Mouse (Mus musculus) kidney, postnatal 14 days (tissue): ENCODE results near the gene Mrps27.

ENCODE experiments used
- DNase-seq: peaks from one replicate; pipeline ENCODE4 v3.0.0; 2022; ENCODE audit warnings: mixed read lengths

Mrps27 gene

DNA sequence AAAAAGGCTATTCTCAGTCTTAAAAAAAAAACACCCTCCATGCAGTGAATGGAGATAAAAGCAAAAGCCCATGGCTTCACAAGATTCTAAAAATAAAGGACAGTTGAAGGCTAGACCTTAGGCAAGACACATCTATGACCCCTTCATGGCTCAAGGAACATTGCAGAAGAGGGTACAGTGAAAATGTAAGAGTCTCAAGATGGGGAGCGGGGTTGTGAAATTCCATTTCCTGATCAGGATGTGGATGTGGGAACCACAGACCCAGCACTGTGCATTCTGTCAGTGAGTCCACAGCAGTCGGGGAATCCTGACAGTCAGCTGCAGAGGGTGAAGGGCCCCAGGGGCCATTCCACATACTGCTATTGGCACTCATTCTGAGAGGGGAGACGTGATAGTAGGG is 48.5 kb downstream of the Mrps27 start:
- no peak for DNase-seq

DNA sequence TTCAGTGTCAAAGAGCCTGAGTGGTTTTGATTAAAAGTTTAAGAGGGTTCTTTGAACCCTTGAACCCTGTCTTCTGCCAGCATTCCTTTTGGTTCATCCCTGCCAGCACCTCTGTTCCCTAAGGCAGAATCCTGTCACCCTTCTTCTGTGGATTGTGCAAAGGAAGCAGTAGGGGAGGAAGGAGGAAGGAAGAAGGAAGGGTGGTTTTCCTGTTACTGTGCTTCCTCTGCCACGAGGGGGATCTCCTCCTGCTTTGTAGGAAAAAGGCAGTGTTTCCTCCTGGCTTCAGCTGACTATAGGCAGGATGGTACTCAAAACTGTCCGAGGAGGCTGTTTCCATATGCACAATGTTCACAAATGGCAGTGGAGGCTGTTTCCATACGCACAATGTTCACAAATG is 50.1 kb downstream of the Mrps27 start:
- peak; percentile 34 for DNase-seq

DNA sequence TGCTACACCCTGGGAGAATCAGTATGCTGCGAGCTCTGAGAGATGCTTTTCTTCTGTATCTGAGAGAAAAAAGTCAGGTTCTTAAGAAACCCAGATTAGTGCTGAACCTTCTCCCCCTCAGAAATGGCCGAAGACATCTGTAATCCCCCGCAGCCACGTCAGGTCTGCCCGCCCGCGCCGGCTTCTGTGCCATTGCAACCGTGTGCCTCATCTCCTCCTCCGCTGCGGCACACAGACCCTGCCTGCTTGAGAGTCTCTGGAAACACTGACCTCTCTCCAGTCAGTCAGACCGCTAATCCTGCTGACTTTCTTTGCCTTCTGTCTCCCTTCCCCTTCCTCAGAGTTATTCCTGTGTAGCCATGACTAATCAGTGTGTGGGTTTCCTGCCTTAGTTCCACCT is 50.9 kb downstream of the Mrps27 start:
- no peak for DNase-seq

DNA sequence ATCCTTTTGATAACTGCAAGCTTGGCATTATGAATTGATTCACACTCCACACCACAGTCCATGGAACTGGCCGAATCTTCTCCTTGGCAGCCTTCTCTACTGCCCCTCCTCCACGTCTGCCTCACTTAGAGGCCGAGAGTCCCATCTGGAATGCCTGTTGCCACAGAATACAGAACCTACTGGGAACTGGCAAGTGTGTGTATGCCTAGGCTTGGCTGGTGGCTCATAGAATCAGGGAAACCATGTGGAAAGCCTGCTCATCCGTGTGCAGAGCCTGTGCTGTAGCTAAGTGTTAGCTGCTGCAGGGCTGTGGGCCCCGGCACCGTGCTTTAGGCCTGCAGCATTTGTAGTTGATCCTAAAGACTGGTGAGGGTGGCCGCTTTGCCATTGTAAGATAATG is 52.6 kb downstream of the Mrps27 start:
- DNase-seq: no peak

DNA sequence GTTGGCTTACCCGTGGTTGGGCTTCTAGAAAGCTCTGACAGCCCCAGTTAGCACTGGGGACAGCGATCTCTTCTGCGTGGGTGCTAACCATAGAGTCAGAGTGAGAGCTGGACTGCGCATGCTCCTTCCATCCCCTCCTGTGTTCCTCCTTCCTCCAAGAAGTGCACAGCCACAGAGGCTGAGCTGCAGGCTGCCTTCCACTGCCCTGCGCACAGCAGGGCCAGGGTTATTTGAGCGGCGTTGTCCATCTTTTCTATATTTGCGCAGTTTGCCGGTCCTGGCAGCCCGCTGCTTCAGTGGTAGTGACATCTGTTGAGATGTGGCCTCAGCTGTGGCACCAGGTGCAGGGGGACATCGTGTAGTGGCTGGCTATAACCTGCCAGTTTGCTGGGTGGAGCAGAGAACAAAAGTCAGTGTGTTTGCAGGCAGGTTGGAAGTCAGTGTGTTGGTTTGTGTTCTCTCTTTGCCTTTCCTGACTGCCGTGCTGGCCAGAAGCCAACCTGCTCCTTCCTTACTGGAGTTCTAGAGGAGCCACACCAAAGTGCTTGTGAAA is 53.6 kb downstream of the Mrps27 start:
- peak; percentile 66 for DNase-seq

DNA sequence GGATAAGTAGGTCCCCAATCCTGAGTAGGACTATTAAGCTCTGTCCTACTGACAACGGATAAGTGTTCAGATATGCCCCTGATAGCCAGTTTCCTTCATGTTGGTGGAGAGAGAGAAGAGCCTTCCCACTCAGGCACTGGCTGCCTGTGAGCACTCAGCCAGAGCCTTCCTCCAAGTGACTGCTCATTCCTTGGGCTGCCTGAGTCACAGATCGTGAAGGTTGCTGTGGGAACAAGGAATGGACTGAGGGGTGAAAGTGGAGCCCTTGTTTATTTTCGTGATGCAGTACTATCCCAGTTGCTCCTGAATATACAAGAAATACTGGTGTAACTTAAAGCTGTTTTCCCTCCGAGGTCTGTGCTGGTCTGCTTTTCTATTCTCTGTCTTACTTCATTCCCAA is 54.8 kb downstream of the Mrps27 start:
- DNase-seq: no peak

DNA sequence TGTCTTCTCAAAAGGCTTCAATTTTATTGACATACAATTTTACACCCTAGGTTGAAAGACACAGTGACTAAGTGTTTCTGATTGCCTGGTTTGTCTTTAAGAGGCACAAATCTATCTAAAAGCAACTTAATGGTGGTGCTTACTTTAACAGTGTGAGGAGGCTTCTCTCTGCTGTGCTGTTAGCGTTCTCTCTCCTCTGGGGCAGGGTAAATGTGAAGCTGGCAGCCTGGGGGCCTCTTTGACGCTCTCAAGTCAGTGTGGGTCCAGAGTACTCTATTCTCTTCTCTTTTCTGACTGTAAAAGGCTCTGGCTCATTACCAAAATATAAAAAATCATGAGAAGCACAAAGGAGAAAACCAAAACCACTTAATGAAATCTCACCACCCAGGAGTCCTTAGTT is 64.6 kb downstream of the Mrps27 start:
- DNase-seq: no peak

DNA sequence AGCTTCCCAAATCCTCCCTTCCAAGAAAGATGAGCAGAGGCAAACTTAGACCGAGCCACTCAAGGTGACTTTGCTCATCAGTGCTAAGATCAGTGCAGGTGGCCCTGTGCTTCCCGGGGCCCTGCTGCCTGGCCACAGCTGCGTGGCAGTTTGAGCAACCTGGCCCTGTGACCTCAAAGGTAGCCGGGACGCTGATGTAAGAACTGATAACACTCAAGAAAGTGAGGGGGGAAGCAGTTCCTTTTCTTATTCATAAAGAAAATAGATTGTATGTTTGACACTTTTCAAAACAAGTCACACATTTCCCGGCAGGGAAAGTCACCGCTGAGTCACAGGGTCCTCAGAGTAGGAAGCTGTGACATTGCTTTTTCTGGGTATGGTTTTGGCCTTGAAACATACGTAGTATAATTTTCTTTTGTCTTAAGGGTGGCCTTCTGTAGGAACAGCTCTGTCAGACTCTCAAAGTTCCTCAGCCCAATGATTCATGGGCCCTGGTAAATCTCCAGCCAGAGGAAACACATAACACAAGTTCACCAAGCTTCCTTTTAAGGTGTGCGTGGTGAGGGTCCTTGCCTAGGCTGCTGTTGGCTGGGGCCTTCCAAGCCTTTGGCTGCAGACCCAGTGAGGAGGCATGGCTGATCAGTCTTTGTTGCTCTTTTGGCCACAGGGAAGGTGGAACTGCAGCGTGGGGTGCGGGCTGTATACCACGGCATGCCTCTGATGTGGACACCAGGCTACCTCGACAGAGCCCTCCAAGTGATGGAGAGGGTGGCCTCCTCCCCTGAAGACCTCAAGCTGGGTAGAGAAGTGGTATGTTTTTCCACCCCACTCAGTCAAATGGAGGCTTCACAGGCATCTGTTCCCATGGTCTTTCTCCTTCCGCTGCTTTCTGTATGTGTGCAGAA is 66.3 kb downstream of the Mrps27 start:
- no peak for DNase-seq

DNA sequence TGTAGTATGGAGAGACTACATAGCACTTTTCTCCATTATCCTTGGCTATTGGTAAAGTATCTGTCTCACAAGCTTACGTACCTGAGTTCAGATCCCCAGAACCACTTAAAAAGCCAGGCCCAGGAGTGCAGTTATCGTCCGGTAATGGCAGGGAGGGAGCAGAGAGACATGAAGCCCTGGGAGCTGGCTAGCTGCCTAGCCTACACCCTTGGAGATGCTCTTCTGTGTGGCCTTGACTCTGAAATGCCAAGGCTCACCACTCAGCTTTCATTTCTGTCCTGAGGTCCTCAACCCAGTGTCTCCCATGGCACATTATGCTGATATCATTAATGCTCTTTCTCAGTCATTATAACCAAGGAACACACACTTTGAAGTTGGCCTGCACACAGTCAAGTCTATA is 67.2 kb downstream of the Mrps27 start:
- DNase-seq: no peak

DNA sequence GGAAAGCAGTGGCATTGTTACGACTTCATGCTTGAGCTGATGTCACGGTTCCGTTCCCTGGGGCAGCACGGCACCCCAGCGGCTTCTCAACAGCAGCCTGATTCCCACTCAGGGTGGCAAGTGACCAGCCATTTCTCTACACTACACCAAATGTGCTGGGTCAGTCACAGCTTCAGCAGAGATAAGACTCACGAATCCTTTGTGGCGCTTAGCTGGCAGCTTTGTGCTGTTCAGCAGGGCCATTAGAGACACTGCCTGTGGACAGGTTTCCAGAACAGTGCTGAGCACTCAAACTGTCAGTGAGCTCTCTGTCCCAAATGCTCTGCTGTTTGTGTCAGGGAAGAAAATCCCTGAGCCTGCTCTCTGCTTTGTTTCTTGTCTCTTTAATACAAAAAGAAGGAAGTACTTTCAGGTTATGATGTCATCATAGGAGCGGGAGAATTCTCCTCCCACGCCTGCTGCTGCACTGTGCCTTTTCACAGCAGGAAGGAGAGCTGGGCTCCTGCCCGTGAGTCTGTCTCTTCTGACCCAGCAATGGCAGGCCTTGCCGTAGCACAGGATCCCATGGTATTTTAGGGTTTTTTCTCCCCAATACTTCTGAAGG is 68.0 kb downstream of the Mrps27 start:
- peak; percentile 65 for DNase-seq

DNA sequence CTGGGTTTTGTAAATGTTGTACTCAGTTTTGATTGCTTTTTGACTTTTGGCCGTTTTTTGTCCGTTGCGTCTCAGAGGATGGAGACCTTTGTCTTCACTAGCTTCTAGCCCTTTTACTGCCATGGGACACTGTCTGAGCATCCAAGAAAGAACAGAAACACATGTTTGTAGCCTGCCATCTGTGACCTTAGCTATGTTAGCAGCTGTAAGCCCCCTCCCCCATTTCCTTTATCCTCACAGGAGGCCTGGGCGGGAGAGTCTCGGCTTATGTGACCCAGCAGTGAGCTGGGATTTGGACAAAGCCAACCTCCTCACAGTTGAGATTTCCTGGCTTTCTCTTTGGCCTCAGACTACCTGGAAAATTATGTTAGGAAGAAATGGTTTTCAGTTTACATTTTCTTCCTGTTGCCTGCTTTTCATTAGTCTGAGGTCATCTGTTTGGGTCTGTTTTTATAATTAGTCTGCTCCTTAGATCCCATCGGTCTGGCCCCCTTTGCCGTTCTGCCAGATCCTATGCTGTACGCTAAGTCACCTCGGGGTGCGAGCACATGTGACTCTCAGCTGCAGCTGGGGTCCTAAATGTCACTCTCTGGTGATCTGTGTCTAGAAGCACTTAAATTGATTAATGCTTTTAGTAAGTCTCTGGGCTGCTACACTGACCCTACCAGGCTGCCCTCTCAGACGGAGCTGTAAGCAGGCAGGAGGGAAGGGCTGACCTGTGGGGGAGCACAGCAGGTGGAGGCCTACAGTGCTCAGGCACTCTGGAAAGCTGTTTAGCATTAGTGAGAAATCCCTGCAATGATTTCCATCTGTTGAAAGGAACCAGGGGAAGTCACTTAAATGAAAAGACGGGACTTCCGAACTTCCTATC is 69.1 kb downstream of the Mrps27 start:
- no peak for DNase-seq

DNA sequence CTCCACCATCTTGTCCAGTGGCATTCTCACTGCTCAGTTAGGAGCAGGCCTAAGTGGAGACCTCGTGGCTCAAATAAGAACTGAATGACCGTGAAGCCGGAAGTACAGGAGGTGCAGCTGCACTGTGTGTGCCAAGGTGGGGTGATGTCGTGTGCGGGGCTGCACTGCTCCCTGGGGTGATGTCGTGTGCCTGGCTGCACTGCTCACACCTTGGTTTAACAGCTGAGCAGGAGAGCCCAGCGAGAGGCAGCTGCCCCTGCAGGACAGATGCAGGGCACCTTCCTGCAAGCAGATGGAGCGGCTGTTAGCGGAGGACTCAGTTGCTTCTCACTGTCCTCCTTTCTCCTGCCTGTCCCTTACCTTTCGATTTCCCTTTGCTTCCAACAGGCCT is 69.8 kb downstream of the Mrps27 start:
- no peak for DNase-seq

DNA sequence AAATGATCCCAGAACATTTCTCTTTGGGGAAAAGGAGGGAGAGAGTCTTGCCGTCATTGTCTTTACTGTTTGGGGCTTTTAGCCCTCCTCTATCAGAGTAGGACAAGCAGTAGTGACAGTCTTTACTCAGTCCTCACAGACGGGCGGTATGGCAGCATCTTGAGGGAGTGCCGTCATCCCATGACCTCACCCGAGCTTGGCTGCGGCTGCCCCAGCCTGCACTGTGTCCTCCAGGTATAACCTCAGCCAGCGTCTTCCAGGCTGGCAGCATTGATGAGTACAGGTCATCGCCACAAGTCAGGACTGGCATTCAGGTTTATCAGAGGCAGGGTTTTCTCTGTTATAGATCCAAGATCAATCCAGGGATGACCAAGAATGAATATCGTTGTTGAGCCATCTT is 72.0 kb downstream of the Mrps27 start:
- DNase-seq: no peak

DNA sequence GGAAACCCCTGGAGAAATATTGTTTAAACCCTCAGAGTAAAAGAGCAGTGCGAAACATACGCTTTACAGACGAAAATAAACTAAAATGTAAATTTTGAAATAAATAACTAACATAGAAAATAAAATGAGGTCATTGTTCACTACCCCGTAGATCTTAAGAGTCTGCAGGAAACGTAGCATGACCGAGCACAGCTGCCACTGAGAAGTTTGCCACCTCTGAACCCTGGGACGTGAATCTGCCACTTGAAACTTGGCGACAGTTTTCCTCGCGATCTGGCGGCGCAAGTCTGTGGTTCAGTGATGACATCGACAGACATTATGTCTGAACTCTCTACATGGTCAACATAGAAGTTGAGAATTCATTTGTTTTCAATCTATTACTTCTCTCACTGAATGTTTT is 79.0 kb downstream of the Mrps27 start:
- DNase-seq: peak; percentile 48

DNA sequence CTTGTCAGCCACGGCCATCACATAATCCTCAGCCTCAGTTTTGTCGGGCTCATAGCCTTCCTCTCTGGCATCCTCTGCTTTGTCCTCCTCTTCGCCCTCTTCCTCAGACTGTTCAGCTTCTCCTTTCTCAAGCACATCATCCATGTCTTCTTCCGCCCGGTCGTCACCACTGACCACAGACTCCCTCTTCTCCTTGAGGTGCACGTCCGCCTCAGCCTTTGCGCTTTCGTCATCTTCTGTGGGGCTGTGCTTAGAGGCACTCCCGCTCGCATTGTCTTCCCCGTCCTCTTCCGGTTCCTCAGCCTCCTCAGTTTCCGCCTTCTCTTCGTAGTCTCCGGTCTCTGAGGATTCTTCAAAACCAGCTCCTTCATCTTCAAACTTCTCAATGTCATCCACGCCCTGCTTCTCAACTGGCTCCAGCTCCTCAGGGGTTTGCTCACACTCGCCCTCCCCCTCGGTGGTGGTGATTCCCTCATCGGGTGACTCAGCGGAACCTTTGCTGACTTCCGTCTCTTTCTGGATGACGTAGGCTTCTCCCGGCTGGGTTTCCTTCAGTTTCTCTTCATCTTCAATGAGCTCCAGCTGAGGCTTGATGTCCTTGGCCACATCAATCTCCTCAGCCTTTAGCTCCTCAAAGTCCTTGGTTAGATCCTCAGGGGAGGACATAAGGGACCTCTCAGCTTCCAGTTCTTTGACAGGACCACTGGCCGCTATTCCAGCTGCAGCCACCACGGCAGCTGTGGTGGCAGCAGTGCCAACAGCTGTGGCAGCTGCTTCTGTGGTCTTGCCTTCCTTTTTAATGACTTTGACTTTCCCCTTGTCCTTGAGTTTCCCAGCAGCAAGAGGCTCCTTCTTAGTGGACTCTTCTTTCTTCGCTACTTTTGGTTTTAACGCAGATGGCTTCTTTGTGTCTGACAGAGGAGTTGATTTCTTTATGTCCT is 88.8 kb downstream of the Mrps27 start:
- no peak for DNase-seq

DNA sequence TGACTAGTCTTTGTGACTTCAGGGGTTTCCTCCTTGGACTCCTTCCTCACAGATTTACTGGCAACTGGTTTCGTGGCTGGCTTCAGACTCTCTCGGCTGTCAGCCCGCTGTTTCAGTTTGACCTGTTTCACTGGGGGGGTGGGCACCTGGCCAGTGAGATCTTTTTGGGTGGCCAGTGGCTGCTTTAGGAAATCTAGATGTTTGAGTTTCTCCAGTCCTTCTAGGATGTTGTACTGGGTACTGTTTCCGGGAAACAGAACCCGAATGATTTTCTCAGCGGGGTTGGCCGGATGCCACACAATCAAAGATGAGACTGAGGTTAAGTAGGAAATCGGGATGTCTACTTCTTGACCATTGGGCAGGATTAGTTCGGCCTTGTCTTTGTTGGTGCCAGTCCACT is 89.9 kb downstream of the Mrps27 start:
- no peak for DNase-seq

DNA sequence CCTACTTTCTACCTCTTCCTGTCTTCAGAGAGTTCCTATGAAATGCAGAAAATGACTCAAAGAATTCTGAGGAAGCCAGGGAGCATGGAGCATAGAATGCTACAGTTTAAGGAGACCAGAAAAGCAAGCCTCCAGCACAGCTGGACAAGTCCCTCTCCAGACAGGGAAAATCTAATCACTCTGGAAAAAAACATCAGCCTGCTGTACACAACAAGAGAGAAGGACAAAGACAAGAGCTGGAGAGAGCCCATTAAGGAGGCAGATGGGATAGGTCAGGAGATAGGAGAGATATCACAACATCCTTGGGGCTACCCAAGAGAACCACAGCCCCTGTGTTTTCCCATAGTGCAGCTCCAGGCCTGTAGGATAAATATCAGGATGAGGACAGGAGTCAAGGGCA is 92.5 kb downstream of the Mrps27 start:
- DNase-seq: no peak

DNA sequence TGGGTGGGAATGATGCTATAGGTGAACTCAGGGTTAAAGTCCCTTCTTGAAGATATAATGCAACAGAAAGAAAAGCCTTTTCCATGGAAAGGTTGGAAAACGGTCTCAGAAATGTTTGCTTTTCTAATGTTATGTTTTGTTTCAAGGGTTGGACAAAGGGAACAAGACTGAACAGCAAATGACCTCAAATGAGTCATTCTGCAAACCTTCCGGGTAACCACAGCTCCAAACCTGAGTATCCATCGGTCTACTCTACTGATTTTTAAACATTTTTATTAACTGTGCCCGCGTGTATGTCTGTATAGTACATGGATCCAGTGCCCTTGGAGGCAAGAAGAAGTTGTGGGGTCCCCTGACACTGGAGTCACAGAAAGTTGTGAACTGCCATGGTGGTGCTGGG is 94.8 kb downstream of the Mrps27 start:
- DNase-seq: no peak

DNA sequence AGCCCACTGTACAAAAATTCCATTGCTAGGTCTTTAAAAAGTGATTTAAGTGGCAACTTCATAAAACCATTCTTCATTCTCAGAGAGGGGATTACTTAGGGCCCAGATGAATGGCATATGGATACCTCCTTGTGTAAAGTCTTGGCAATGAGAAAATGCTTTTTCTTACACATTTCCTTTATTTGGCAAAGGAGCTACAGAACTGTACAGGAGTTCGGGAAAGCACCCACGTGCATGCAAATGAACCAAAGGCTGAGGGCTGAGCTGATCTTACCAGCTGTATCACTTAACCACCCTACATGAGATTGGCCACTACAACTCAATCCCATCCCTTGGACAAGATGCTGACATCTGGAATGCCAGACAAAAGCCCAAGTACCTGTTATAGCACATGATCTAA is 95.6 kb downstream of the Mrps27 start:
- no peak for DNase-seq

DNA sequence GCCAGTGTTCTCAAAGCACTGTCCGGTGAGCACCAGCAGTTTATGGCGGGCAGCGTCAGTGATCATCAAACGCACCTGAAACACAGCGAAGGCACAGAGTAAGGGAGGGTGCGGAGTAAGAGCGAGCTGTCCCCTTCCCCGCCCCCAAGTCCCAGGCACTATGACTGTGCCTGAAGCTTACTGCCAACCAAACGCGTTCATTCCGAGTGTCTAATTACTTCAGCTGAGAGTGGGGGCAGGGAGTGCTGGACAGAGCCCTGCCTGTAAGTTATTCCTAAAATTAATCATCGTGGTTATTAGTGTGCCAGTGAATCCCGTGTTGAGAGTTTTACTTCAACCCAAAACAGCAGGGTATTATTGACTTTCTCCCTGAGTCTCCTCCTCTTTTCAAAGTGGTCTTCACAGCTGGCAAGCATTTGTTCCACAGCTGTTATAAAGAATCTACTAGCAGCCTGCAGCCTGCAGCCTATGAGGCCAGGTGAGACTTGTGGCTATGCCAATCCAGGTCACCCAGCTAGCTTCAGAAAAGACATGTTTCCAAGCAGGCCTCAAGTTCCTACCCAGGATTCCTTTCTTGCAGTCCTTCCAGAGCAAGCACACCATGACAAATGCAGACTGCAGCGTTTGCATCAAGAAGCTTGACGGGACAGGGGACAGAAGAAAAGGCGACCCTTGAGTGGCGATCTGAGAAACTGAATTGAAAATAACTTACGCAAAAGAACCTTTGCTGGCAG is 97.3 kb downstream of the Mrps27 start:
- DNase-seq: no peak
